Mouse (Mus musculus) retina, adult 2 months (tissue): ENCODE results near the gene Inha.
A peak's percentile ranks its signal among the peaks of the same experiment; 100 is the strongest.

Experiments
- DNase-seq: peaks from one replicate; pipeline ENCODE4 v3.0.0-alpha.2; 2012; ENCODE audit warnings: low read depth, low spot score

Gene Inha

DNA sequence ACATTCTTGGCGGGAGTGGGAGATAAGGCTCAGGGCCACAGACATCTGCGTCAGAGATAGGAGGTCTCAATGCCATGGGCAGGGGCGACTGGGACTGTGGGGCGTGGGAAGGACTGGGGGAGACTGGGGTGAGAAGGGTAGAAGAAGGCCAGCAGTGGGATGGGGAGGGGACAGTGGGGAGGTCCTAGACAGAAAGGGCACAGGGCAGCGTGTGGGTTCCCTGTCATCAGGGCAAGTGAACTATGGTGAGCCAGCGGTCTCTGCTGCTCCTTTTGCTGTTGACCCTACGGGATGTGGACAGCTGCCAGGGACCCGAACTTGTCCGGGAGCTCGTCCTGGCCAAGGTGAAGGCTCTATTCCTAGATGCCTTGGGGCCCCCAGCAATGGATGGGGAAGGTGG is at the start of gene Inha:
TSS of gene Inha (plus strand) at position 72 of the 400 bp plus-strand sequence.
- DNase-seq = no peak

DNA sequence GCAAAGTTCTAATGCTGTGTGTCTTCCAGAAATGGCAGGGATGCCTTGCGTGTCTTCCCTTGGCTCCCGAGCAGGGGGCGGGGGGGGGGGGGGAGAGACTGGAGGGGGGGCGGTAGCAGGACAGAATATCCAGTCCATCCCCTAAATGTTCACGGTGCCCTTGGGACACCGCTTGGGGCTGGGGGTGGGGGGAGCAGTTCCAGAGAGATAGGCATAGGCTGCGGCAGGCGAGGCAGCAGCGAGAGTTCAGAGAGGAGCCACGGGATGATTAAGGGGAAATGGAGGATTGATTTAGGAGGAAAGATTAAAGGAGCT is 49.2 kb upstream of the Inha start:
- no peak for DNase-seq

DNA sequence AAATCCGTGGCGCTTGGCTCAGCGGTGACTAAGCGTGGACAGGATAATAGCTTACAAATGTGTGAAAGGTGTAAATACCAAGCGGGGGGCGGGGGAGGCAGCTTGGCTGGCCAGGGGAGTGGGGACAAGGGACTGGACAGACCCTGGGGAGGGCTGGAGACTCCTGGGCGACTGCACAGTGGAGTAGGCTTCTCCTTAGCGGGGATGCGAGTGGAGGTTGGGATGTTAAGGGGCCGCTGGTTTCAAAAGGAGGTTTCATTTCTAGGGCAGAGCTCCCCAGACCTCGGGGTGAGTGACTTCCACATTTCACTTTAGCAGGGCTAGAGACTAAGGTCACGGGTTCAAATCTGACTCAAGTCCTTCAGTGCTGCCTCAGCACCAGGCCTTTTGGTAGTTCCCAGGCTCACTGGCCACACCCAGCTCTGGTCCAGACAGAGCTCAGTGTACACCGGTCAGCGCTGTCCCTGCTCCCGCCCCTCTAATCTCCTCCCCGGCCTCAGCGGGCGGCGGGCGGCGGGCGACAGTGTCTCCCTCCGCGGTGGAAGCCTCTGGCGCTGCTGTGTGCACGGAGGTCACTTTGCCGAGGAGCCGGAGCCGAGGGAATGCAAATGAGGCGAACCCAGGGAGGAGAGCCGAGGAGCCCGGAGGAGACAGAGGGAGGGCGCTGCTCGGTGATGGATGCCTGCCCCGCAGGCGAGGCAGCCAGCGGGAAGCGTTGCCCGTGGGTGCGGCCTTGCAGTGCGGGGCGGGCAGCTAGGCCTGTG is 48.7 kb upstream of the Inha start:
- DNase-seq = no peak

DNA sequence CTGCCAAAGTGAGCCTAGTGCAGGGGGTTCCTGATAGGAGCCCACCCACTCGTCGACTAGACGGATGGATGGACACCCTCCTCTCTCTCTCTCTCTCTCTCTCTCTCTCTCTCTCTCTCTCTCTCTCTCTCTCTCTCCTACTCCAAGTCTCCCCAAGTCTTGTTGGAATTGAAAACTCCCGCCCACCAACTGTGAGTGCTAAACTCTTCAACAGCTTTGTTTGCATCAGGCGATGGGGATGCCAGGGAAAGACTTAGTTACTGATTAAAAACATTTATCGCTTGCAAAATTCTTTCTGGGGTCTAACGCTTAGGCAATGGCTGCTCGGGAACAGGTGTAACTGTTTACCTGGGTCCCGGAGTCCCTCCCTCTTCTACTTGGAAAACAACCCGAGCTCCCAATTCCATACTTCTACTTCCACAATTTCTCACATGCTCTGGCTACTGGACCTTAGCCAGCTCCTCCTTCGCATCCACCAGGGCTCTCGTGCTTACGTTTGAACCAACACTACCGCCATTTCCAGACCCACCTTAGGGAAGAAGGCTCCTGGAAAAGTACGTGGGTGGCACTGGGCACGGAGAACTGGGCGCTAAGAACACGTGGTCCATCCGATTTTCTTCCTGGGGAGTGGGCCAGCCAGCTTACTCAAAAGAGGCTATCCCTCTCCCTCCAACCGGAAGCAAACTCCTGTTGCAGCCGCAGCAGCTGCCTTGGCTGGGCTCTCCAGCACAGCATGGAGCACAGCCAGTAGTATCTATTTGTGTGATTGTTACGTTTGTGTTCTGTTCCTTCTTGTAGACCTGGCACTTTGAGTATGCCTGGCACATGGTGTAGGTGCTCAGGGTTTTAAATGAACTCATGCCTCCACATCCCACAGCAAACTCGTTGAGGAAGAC is 47.8 kb upstream of the Inha start:
- no peak for DNase-seq

DNA sequence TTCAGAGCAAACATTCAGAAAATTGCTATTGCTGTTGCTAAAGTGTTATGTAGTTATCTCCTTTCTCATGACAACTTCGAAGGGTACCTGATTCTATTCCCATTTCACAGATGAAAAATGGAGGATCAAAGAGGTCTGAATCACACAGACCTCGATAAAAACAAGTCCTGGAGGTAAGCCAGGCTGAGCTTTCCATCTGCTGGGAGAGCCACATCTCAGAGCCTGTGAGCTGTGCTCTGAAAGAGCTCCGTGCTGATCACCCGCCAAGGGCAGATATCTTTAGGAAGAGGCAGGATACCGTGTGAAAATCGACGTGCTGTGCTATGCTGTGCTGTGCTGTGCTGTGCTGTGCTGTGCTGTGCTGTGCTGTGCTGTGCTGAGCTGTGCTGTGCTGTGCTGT is 46.6 kb upstream of the Inha start:
- DNase-seq = no peak

DNA sequence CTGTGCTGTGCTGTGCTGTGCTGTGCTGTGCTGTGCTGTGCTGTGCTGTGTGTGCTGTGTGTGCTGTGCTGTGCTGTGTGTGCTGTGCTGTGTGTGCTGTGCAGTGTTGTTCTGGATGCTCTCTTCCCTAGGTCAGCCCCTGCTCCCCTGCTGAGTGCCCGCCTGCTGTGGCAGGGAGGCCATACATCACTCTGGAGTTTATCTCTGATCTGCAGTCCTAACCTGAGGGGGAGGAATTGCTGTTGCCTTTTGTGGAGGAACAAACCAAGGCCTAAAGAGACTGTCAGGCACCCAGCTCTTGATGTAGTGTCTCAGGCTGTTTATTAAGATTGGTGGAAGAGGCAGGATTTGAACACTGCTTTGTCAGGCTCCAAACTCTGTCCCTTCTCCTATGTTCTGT is 44.2 kb upstream of the Inha start:
- no peak for DNase-seq

DNA sequence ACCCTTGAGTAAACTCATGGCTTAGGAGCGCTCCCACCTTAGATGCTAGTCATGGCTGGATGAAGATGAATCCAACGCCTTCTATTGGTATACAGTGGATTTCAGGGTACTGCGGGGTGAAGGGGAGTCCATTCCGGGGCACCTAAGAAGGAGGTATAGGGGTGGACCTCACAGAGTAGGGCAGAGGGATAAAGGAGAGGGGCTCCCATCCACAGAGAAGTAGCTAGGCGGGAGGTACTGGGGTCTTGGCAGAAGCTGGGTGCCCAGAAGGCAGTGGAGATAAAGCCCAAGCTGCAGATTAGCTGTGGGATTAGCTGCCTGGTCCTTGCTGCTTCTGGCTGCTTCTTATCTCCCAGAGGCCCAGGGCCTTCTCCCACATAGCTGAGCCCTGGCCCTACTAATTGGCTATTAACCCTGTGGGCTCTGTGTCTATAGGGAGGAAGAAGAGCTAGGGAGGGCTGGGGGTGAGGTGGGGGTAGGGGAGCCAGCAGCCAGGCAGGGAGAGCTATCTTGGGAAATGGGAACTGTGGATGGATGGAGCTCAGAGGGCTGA is 43.1 kb upstream of the Inha start:
- DNase-seq = peak; percentile 63

DNA sequence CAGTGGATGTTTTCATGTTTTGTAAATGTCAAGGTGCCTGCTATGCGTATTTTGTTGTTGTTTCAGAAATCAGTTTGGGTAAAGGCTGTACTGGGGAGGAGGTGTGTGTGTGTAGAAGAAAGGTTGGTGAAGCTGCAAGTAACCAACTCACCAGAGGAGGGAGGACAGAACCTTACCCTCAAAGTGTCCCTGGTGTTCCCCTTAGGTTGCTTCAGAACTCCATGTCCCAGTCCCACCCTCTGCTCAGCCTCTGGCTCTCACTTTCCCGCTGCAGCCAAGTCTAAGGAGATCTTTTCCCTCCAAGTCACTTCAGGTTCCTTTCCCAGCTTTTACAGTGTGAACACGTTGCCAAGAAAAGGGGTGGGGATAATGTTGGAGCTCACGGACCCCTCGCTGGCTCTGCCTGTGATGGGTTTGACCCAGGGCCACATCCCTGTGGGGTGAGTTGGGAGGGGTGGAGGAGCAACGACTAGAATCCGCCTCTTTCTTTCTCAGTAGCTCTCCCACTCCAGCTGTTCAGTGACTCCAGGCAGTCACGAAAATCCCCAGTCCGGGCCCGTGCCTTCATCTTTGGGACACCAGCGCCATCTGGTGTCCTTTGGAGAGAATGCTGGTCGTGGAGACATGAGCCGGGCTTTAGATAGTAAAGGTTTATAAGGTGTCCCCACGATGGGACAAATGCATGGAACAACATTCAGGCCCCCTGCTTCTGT is 39.5 kb upstream of the Inha start:
- peak; percentile 75 for DNase-seq

DNA sequence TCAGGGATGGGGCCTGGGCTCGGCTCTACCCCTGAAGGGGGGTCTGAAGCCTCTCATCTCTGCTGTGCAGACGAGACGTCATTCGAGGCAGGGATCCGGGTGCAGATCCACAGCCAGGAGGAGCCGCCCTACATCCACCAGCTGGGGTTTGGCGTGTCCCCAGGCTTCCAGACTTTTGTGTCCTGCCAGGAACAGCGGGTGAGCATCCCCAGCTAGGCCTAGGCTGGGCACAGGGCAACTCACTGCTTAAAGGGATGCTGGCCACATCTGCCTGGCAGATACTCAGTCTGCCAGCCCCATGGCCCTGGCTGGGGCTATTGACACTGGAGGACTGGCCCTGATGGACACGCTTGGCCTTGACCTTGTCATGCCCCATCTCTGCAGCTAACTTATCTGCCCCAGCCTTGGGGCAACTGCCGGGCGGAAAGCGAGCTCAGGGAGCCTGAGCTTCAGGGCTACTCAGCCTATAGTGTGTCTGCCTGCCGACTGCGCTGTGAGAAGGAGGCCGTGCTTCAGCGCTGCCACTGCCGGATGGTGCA is 37.5 kb upstream of the Inha start:
- DNase-seq = no peak

DNA sequence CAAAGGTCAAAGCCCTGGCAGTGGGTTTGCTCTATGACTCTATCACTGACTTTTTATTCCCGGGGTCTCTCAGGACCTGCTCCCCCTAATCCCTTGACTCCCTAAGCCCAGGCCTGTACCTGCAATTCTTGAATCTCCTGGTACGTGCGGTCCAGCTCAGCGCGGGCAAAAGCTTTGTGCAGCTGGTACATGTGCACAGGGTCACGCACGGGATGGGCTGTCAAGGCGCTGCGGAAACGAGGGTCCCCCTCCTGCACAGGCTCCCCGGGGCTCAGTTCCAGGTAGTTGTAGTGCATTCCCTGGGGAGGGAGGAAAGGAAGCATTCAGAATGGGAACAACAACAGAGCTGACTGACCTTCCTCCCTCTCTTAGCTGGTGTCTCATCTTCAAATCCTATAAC is 30.4 kb upstream of the Inha start:
- no peak for DNase-seq

DNA sequence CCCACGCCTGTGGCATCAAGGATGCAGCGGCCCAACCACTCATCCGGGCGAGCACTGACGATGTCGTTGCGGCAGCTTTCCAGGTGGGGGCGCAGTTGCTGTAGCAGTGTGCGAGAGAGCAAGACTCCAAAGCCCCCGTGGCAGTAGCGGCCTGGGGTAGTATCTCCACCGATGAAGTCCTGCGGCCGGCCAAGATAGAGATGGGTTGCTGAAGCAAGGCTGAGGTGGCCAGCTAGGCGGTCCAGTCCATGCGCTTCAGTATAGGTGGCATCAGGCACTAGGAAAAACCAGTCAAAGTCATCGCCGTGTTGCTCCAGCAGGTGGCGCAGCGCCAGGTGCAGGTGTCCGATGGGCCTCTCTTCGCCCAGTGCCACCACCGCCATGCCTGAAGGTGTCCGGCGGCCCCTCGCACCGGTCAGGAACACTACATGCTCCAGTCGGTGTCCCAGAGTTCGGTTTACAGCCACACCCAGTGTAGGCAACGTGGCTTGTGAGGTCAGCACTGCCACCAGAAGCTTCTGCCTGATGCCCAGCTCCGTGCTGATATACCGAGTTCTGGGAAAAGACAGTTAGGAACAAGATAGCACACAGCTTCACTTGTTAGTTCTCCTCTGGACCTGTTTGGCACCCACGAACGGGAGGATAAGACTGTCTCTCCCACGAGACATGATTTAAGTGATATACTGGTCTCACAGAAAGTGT is 29.5 kb upstream of the Inha start:
- peak; percentile 63 for DNase-seq

DNA sequence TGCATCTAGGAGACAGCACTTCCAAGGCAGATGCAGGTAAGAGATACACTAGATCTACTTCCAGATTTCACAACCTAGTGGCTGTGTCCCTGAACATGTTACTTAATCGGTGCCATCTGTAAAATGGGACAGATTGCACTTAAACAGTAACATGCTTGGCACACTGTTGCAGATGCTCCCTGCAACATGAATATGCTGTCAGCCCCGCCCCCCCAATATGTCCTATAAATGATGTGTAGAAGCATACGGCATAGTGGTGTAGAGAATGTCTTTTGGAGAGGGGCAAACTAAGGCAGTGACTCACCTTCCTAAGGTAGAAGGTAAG is 28.9 kb upstream of the Inha start:
- no peak for DNase-seq

DNA sequence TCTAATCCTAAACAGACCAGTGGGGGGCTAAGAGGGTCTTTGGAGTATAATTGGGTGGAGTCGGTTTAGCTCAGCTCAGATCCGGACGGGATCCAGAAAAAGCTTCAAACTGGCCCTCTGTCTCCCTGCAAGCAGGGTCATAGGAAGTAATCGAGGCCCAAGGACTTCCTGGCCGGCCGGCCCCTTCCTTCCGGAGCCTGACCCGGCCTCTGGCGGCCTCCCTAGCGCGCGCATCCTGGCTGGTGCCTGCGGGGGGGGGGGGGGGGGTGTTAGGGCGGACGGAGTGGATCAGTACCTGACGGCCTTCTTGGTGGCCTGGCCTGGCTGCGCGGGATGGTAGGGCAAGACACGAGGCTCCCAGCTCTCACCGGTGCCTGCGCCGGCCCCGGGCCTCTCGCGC is 28.4 kb upstream of the Inha start:
- DNase-seq = no peak

DNA sequence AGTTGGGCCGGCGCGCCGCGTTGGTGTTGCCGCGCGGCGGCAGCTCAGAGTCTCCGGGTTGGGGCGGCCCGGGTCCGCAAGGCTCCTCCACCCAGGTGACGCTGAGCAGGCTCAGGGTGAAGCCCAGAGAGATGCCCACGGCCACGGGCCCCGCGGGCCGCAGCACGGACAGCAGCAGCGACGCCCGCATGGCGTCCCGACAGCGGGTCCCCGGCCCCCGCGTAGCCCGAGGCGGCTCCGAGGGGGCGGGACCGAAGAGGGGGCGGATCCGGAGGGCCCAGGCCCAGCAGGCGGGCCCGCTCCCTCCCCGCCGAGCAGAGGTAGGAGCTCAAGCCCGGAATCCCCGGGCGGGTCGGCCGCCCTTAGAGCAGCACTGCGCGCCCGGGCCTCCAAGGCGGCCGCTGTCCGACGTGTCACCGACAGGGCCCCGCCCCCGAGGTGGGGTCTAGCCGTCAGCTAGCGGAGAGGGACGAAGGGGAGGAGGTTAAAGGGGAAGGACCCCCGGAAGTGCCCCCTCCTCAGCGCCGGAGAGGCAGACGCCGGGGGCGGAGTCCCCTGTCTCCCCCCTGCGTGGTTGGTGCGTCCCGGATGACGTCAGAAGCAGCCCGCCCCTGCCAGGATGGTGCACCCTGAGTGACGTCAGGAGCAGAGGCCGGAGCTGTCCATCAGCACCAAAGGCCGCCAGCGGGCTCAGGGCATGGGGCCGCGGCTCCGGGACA is 27.8 kb upstream of the Inha start, which contains the start of the genes Chpf and Tmem198:
TSS of gene Chpf (minus strand) at position 392 of the 719 bp plus-strand sequence.
TSS of gene Tmem198 (plus strand) at position 617 of the 719 bp plus-strand sequence.
- DNase-seq = peak; percentile 96

DNA sequence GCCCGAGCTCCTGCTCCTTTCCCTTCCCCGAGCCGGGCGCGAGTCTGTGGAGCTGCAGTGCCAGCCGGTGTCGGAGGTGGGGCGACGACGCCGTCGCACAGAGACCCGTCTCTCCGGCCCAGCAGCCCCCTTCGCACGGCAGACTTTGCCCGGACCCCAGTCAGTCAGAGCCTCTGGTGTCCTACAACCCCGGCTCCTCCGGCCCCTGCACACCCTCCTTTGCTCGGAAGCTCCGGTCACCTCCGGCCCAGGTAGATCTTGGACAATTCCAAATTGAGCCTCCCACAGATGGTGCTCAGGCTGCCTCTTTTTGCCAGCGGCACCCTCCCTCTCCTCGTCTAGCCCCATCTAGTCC is 27.3 kb upstream of the Inha start:
- no peak for DNase-seq

DNA sequence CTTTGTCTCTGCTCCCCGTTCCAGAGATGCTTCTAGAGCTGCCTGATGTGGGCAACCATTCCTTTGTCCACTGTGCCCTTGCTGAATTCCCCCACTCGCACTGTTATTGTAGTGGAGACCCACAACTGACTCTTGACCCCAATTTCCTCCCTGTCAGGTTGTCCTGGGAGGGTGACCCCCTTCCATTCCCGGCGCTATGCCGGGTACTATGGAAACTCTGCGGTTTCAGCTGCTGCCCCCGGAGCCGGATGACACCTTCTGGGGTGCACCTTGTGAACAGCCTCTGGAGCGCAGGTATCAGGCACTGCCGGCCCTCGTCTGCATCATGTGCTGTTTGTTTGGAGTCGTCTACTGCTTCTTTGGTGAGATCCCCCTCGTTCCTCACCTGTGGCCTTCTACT is 26.8 kb upstream of the Inha start:
- DNase-seq = no peak

DNA sequence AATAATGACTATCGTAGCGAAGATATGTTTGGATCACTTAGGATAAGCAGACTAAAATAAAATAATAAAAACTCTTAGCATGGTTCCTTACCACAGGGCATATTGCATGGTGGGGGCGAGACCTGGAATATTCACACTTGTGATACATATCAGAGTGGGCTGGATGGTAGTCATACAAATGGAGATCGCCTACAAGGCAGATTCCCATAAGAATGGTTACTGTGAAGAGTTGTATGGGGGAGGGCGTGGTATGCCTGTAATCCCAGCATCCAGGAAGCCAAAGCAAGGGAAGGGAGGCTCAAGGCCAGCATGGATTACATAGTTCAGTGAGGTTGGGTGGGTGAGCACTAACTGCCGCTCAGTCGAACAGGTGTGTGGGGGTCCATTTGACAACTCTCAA is 26.1 kb upstream of the Inha start:
- no peak for DNase-seq

DNA sequence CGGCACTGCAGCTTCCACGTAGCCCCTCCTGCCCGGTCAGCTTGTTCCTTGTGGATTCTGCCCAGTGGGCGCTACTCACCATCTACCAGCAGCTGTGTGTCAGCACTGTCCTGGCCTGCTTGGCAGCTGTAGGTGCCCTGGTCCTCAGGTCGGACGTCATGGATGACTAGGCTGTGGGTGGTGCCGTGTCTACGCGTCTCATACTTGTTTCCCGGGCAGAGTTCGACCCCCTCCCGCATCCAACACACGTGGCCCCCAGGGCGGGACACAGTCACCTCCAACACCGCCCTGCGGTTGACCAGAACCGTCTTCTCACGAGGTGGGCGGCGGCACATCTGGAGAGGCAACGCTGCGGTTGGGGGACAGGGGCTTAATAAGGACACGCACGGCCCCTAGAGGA is 20.3 kb upstream of the Inha start:
- no peak for DNase-seq

DNA sequence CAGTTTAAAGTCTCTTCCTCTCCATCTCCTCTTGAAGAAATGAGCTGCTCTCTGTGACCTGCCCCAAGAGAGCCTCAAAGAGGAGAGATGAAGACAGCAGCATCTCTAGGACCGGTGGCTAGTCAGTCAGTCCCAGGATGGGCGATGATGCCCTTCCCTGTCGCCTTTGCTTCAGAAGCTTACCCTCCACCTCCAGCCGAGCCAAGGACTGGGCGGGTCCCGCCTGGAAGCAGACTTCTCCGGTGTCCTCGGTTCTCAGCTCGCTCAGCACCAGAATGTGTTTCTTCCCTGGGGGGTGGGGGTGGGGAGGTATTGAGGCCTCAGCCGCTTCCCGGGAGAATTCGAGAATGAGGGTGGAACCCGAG is 19.9 kb upstream of the Inha start:
- DNase-seq = no peak

DNA sequence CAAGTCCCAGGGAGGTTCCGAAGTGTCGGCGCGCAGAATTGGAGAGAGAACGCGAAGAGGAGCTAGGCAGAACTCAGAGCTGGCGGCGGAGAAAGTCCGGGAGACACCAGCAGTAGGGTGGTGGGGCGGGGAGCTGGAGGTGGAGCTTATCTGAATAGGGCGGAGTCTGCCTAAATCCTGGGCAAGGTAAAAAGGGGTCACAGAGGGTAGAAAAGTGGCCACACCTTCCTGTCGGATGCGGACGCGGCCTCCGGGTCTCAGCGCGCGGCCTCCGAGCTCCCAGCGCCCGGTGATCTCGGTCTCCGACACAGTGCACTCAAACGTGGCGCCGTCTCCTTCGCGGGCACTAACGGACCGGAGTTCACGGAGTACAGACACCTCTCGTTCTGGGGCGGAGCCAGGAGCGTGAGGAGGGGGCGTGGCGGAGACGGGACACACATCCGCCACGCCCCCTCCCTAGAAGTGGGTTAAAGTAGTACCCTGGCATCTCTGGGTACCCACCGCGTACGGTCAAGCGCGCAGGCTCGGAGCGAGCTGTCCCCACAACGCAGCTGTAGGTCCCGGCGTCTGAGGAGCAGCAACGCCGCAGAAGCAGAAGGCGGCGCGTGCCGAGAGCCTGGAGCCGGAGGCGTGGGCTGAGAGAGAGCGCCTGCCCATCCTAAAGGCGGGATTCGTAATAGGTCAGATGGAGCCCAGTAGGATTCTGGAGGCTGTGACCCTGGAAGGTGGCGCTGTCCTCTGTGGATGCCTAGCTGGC is 19.3 kb upstream of the Inha start:
- DNase-seq = no peak
